Mouse (Mus musculus) heart, adult 2 months (tissue): Measurements from ENCODE around the gene Cuedc1. TPM values are rescaled to one million over a fixed set of nuclear protein-coding genes. Genes with fewer than 3 reads are reported as not detected.
"Not testable (repeated sequence)": the region's sequence is repeated elsewhere in the genome, so short reads cannot be mapped to it uniquely, and the experiment has no call there.

Source experiments
- DNase-seq, 2 experiments: peaks; one replicate each; pipeline ENCODE4 v3.0.0; 2021
- H3K27ac ChIP-seq: fragments of 200-600 bp; 2 replicates; pipeline ENCODE4 v1.8.1; 2022
- H3K27me3 ChIP-seq: fragments of 200-500 bp; 2 replicates; pipeline ENCODE4 v1.6.1; 2012; ENCODE audit warnings: mild to moderate bottlenecking, low read length, inconsistent platforms, mixed read lengths; ENCODE audit not compliant: control insufficient read depth, insufficient read depth
- H3K36me3 ChIP-seq: fragments of 200-500 bp; 2 replicates; pipeline ENCODE4 v1.6.1; 2012; ENCODE audit warnings: low read length, inconsistent platforms; ENCODE audit not compliant: control insufficient read depth, insufficient read depth
- H3K4me1 ChIP-seq: fragments of 200-500 bp; 2 replicates; pipeline ENCODE4 v1.6.1; 2011; ENCODE audit warnings: low read length; ENCODE audit not compliant: control insufficient read depth, insufficient read depth
- H3K4me3 ChIP-seq: fragments of 200-600 bp; 2 replicates; pipeline ENCODE4 v1.8.1; 2022
- H3K79me2 ChIP-seq: fragments of 200-500 bp; replicated peaks from 2 replicates; pipeline ENCODE4 v1.6.1; 2012; ENCODE audit warnings: mild to moderate bottlenecking, inconsistent platforms, low read length, moderate library complexity, mixed read lengths; ENCODE audit not compliant: control insufficient read depth, insufficient read depth
- H3K9ac ChIP-seq: fragments of 200-500 bp; 2 replicates; pipeline ENCODE4 v1.6.1; 2012; ENCODE audit warnings: low read depth, mild to moderate bottlenecking, control low read depth, inconsistent platforms, low read length, mixed read lengths
- CTCF ChIP-seq: fragments of 200-600 bp; IDR thresholded peaks from 2 replicates; pipeline ENCODE4 v1.8.1; 2022; ENCODE audit warnings: antibody characterized with exemption, mild to moderate bottlenecking, moderate library complexity
- EP300 ChIP-seq: fragments of 200-500 bp; IDR thresholded peaks from 2 replicates; pipeline ENCODE4 v1.6.1; 2011; ENCODE audit warnings: low read depth, low read length, control low read depth; ENCODE audit not compliant: insufficient read depth
- POLR2A ChIP-seq: fragments of 200-500 bp; IDR thresholded peaks from 2 replicates; pipeline ENCODE4 v1.6.1; 2011; ENCODE audit warnings: mild to moderate bottlenecking, low read depth, low read length, control low read depth; ENCODE audit not compliant: insufficient read depth
- whole genome bisulfite sequencing: fragments of 180-500 bp; shearing (Covaris S2); methylation state at CpG from one replicate; pipeline ENCODE4 v1.1.7; 2018; 5-methylcytosine and 5-hydroxymethylcytosine counted together
- intact Hi-C: fragments of 180-260 bp; cut with DNase I; formaldehyde crosslinking; loops from one replicate; pipeline ENCODE4 v1.15.1; 2025
- polyA plus RNA-seq: library from polyadenylated mRNA; depleted of rRNA; stranded (reverse); fragments of >200 nt; gene quantifications from 2 replicates; pipeline ENCODE4 v1.2.3, GENCODE M21; 2012
- total RNA-seq, 2 experiments: library from RNA; stranded (reverse); gene quantifications; 2 replicates each; pipeline ENCODE4 v1.2.3; 2021

The Cuedc1 gene
- total and polyA plus RNA-seq, 3 experiments: 36.2 to 55.0 (median 49.8) TPM

- DNase-seq, intact Hi-C loops, H3K27me3 ChIP-seq, H3K36me3 ChIP-seq, H3K27ac ChIP-seq, H3K9ac ChIP-seq, H3K79me2 ChIP-seq, H3K4me3 ChIP-seq, H3K4me1 ChIP-seq: not testable (repeated sequence)
- WGBS: 71% methylated on average over 8 of the region's 8 CpGs
- peak; percentile 58 for TF ChIP-seq CTCF
Observed at GRCm38 (mm10) chr11:88206576-88206975, 108.7 kb downstream of the Cuedc1 start.

DNA sequence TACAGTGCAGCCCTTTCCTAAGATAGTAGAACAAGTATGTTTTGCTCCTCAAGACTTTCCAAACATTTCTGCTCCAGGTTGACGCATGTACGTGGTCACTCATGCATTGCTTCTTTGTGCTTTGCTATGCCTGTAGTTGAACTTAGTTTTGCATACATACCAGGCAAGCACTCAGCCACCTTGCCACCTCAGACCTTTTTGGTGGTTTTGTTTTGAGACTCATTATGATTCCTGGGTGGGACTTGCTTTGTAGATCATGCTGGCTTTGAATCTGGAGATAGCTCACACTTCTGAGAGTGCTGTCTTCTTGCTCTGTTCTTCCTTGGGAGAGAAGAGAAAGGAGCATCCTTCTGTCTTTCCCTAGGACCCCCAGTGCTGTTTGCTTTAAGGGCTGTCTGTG is 109.8 kb downstream of the Cuedc1 start:
- Histone ChIP-seq H3K4me1 (peaks cover 5% of the 10 kb centered on the region), H3K27me3 (no peaks in the 10 kb centered on the region), H3K27ac (no peak overlapping the region), H3K79me2 (no peaks in the 10 kb centered on the region), H3K9ac (no peak overlapping the region), H3K4me3 (no peak overlapping the region), H3K36me3 (peaks cover 3% of the 10 kb centered on the region; the same call in 1 of the 2 replicates)
- no peak for DNase-seq
- no peak for TF ChIP-seq POLR2A
- intact Hi-C loops: no loop called here
- WGBS: 98% methylated on average over 2 of the region's 2 CpGs

- Histone ChIP-seq H3K9ac (no peak overlapping the region), H3K27me3 (no peaks in the 10 kb centered on the region), H3K36me3 (no peaks in the 10 kb centered on the region), H3K4me3 (no peak overlapping the region), H3K27ac (no peak overlapping the region), H3K4me1 (peaks cover 1% of the 10 kb centered on the region), H3K79me2 (no peaks in the 10 kb centered on the region)
- DNase-seq: no peak
- intact Hi-C loops: loop anchor here (10.0 kb wide), 1 partner anchor 743 kb away; the partner anchor contains the start of gene Scpep1
- TF ChIP-seq CTCF (no peak), POLR2A (no peak), EP300 (no peak)
- 80% methylated on average over 5 of the region's 5 CpGs for WGBS
Observed at GRCm38 (mm10) chr11:88211824-88212582, 114.1 kb downstream of the Cuedc1 start.

DNA sequence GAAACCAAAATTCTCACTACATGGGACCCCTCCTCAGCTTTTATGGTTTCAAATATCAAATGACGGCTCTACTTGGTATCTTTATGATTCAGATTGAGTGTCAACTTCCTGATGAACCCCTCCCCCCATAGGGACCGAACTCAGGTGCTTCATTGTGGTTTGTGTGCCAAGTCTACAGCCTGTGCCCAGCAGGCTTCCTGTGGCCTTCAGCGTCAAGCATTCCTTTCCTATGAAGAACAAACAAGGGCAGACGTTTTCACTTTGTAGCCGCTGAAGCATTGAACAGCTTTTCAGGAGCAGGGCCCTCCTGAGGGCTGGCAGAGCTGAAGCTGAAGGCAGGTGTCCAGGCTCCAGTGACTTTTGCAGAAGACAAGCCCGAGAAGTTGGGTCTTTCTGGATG is 115.9 kb downstream of the Cuedc1 start:
- TF ChIP-seq EP300 (no peak), POLR2A (no peak), CTCF (no peak)
- H3K4me3 ChIP-seq: no peak overlapping the region
- H3K79me2 ChIP-seq: no peaks in the 10 kb centered on the region
- WGBS: 29% methylated on average over 6 of the region's 6 CpGs
- H3K27me3 ChIP-seq: no peaks in the 10 kb centered on the region
- H3K36me3 ChIP-seq: no peaks in the 10 kb centered on the region
- intact Hi-C loops: loop anchor here (10.0 kb wide), 1 partner anchor 741 kb away; the partner anchor contains the start of gene Scpep1
- no peak overlapping the region; the same call in 1 of the 2 replicates for H3K27ac ChIP-seq
- H3K9ac ChIP-seq: no peak overlapping the region
- peaks cover 1% of the 10 kb centered on the region; the same call in 1 of the 2 replicates for H3K4me1 ChIP-seq
- DNase-seq: no peak

- intact Hi-C loops: loop anchor here (10.0 kb wide), 1 partner anchor 740 kb away; the partner anchor contains the start of gene Scpep1
- Histone ChIP-seq H3K9ac (peak overlapping the region; percentile 60), H3K4me3 (peak overlapping the region; percentile 49), H3K4me1 (peaks cover 1% of the 10 kb centered on the region; the same call in 1 of the 2 replicates), H3K79me2 (no peaks in the 10 kb centered on the region), H3K36me3 (no peaks in the 10 kb centered on the region), H3K27ac (peak overlapping the region; percentile 90), H3K27me3 (no peaks in the 10 kb centered on the region)
- TF ChIP-seq EP300 (0 out of 2 replicates have a peak, but pooled peaks have one; percentile 9), CTCF (no peak), POLR2A (peak; percentile 77)
- 28% methylated on average over 21 of the region's 21 CpGs for WGBS
- DNase-seq: peak; percentile 60 to 77
Observed at GRCm38 (mm10) chr11:88214881-88215831, 117.3 kb downstream of the Cuedc1 start.
